Mouse (Mus musculus) hindbrain, embryonic 14.5 days (tissue): ENCODE data around the gene Sp6. TPM values are rescaled to one million over a fixed set of nuclear protein-coding genes. Genes with fewer than 3 reads are reported as not detected.

Experiments used
- ATAC-seq: fragments of 200-750 bp; cut with Nextera tagmentation; 2 replicates; pipeline ENCODE4 v1.8.0; 2017; ENCODE audit warnings: moderate number of reproducible peaks, mild to moderate bottlenecking, moderate TSS enrichment, moderate library complexity; ENCODE audit not compliant: low FRiP score
- DNase-seq: peaks from one replicate; pipeline ENCODE4 v3.0.0-alpha.2; 2015; ENCODE audit warnings: low spot score
- H3K27ac ChIP-seq: fragments of 300-500 bp; sonication (generic); 2 replicates; pipeline ENCODE4 v1.5.1; 2014; ENCODE audit warnings: mild to moderate bottlenecking, moderate library complexity
- H3K27me3 ChIP-seq: fragments of 300-500 bp; sonication (generic); 2 replicates; pipeline ENCODE4 v1.6.1; 2014; ENCODE audit warnings: mild to moderate bottlenecking, low read length, mixed read lengths; ENCODE audit not compliant: control insufficient read depth, insufficient read depth
- H3K36me3 ChIP-seq: fragments of 300-500 bp; sonication (generic); replicated peaks from 2 replicates; pipeline ENCODE4 v1.6.1; 2014; ENCODE audit not compliant: control insufficient read depth, insufficient read depth
- H3K4me1 ChIP-seq: fragments of 300-500 bp; sonication (generic); replicated peaks from 2 replicates; pipeline ENCODE4 v1.6.1; 2014; ENCODE audit warnings: antibody characterized with exemption, low read length, mixed read lengths; ENCODE audit not compliant: control insufficient read depth, insufficient read depth
- H3K4me2 ChIP-seq: fragments of 300-500 bp; sonication (generic); replicated peaks from 2 replicates; pipeline ENCODE4 v1.6.1; 2014; ENCODE audit warnings: mild to moderate bottlenecking, moderate library complexity
- H3K4me3 ChIP-seq: fragments of 300-500 bp; sonication (generic); replicated peaks from 2 replicates; pipeline ENCODE4 v1.5.1; 2014; ENCODE audit warnings: mild to moderate bottlenecking, low read length
- H3K9ac ChIP-seq: fragments of 300-500 bp; sonication (generic); 2 replicates; pipeline ENCODE4 v1.6.1; 2014
- H3K9me3 ChIP-seq: fragments of 300-500 bp; sonication (generic); 2 replicates; pipeline ENCODE4 v1.6.1; 2016; ENCODE audit warnings: low read length; ENCODE audit not compliant: control insufficient read depth
- WGBS: fragments of 180-500 bp; shearing (Covaris S2); extraction: QIAGEN DNeasy Blood & Tissue Kit; methylation state at CpG from one replicate; pipeline ENCODE4 v1.1.7; 2014; 5-methylcytosine and 5-hydroxymethylcytosine counted together
- polyA plus RNA-seq: library from polyadenylated mRNA; unstranded; fragments of >200 nt; fragmentation: Nextera tagmentation; extraction: Ambion mirVana; gene quantifications from 2 replicates; pipeline ENCODE4 v1.2.1, GENCODE M21; 2014

Gene Sp6
- polyA plus RNA-seq, 1 experiment from 2014 or later: 0.16 TPM

DNA sequence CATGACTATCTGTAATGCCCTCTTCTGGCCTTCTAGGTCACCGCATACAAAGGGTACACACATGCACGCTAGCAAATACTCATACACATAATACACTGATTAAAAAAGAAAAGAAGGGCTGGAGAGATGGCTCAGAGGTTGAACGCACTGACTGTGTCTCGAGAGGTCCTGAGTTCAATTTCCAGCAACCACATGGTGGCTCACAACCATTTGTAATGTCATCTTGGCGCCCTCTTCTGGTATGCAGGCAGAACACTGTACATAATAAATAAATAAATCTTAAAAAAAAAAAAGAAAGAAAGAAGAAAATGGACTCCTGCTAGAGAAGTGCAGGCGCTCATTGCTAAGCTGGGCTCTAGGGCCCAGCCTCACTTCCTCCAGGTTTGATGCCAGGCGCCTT, 32.7 kb downstream of the Sp6 start:
- H3K9me3 ChIP-seq: no peaks in the 10 kb centered on the region
- peaks cover 15% of the 10 kb centered on the region for H3K36me3 ChIP-seq
- ATAC-seq (no peak), DNase-seq (no peak)
- no peak overlapping the region for H3K4me3 ChIP-seq
- H3K27ac ChIP-seq: no peak overlapping the region
- no peaks in the 10 kb centered on the region for H3K27me3 ChIP-seq
- 78% methylated on average over 7 of the region's 7 CpGs for WGBS
- no peak overlapping the region for H3K9ac ChIP-seq
- no peak overlapping the region for H3K4me2 ChIP-seq
- H3K4me1 ChIP-seq: peaks cover 14% of the 10 kb centered on the region

DNA sequence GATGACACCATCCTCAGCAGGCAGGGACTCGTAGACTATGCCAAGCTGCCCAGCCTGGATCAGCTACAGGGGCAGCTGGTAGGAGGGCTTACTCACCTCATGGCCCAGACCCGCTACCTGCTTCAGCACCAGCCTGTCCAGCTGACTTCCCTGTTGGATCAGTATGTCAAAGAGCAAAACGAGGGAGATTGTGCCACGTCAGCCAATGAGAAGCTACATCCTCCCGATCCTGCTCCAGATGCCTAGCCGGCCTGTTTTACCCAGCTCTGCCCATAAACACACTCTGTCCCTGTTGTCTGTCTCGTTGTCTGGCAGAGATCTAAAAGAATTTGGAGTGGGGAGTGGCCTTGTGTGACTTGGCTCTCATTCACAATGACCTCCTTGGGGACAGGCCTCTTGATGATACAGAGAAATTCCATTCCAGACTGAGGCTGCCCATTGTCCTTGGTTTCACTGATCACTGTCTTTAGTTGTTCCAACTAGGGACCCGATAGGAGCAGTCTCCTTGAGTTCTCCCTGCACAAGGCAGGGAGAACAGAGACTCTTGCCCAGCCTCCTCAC, 35.0 kb downstream of the Sp6 start:
- Histone ChIP-seq H3K27me3 (no peaks in the 10 kb centered on the region), H3K4me1 (peaks cover 21% of the 10 kb centered on the region), H3K27ac (no peak overlapping the region), H3K4me3 (no peak overlapping the region), H3K4me2 (no peak overlapping the region), H3K9me3 (no peaks in the 10 kb centered on the region), H3K9ac (no peak overlapping the region), H3K36me3 (peaks cover 22% of the 10 kb centered on the region)
- 85% methylated on average over 8 of the region's 8 CpGs for WGBS
- no peak for DNase-seq
- no peak for ATAC-seq

DNA sequence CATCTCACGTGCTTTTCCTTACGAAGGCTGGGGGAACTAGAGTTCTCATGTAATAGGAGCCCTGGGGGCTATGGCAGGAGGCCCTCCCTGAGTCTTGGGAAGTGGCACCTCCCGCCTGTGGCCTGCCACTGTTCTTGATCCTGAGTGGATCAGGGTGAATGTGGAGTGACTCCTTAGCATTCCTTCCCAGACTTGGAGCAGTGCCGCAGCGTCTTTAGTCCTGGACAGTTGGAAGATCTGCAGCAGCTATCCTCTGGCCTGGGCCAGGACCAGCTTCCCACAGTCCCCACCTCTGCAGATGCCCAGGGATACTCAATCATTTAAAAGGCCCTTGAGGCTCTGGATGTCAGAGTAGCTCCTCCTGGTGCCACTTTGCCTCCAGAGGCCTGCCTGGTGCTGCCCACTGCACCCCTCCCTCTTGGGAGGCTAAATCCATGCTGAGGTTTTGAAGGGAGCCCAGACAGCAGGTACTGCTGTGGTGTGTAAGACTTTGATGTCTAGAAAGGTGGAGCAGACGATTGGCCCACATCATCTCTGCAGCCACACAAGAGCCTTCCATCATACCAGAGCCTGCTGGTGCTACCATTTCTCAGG, 36.4 kb downstream of the Sp6 start:
- 80% methylated on average over 6 of the region's 6 CpGs for WGBS
- Histone ChIP-seq H3K4me1 (peaks cover 21% of the 10 kb centered on the region), H3K4me2 (no peak overlapping the region), H3K36me3 (peaks cover 29% of the 10 kb centered on the region), H3K27me3 (no peaks in the 10 kb centered on the region), H3K27ac (no peak overlapping the region), H3K9ac (peak overlapping the region; percentile 85; the same call in 1 of the 2 replicates), H3K4me3 (no peak overlapping the region), H3K9me3 (no peaks in the 10 kb centered on the region)
- DNase-seq (no peak), ATAC-seq (no peak)

DNA sequence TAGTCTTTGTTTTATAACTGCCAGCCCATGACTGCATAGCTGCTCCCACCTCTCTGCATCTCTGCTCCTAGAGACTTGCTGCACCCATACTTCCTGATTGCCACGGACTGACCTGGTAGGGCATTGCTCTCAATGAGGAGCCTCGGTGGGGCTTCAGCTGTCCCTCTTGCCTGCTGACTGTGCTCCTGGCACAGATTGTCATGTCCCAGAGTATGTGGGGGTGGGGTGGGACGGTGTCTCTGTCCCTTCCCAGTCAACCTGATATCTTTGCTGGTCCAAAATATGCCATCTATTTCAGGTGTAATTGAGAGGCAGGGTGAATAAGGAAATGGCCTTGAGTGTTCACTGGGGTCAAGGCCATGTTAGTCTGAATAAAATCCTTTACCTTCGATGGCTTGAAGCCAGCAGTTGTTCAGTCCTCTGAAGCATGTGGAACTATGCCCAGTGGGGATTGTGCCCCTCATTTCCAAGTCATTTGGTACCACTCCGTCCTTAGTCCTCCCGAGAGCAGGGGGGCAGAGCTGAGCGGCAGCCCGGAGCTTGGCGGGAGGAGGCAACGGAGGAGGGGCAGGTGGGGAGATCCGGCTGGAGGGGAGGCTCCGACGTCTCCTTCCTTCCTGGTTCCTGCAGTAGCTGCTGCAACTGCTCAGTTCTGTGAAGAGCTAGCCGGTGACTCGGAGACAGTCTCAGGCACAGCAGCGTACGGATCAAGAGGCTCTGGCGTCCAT, 37.2 kb downstream of the Sp6 start, which contains the start of gene Osbpl7:
TSS of gene Osbpl7 (plus strand) at position 413 of the 728 bp plus-strand sequence.
- peaks cover 37% of the 10 kb centered on the region for H3K36me3 ChIP-seq
- H3K27ac ChIP-seq: peak within 1 kb of the TSS; percentile 63; the same call in 1 of the 2 replicates
- H3K4me3 ChIP-seq: peak within 1 kb of the TSS; percentile 70
- H3K9ac ChIP-seq: peak within 1 kb of the TSS; percentile 85
- H3K9me3 ChIP-seq: no peaks in the 10 kb centered on the region
- H3K4me1 ChIP-seq: peaks cover 21% of the 10 kb centered on the region
- DNase-seq (peak; percentile 74), ATAC-seq (peak; percentile 85)
- H3K27me3 ChIP-seq: no peaks in the 10 kb centered on the region
- peak within 1 kb of the TSS; percentile 88 for H3K4me2 ChIP-seq
- WGBS: 6% methylated on average over 18 of the region's 18 CpGs

DNA sequence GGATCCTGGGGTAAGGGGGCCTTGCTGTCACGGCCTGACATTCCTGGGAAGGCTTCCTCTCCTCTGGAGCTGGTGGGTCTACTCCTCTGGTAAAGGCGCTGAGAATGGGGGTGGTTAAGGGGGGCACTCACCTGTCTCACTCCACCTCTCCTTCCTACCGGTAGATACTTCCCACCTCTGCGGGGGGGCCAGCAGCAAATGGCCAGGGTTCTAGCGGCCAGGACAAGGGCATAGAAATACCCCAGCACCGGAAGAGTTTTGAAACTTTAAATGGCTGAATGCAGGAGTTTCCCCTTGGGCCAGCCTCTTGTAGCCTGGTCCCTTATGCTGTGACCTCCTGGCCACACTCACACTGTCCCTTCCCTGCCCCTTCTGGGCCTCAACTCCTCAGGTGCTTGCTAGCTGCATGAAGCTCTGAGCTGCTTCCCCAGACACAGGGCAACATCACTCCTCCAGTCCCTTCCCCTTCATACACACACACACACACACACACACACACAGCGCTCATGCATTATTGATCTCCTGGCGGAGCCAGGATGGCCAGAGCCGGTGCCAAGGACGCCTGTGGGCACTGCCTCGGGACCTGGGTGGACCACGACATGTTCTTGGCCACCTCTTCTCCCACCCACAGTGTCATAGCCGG, 37.9 kb downstream of the Sp6 start:
- Histone ChIP-seq H3K27me3 (no peaks in the 10 kb centered on the region), H3K9me3 (no peaks in the 10 kb centered on the region), H3K9ac (peak overlapping the region; percentile 85), H3K36me3 (peaks cover 44% of the 10 kb centered on the region), H3K4me2 (peak overlapping the region; percentile 88), H3K4me3 (peak overlapping the region; percentile 70), H3K27ac (peak overlapping the region; percentile 63; the same call in 1 of the 2 replicates), H3K4me1 (peaks cover 21% of the 10 kb centered on the region)
- WGBS: 20% methylated on average over 13 of the region's 13 CpGs
- ATAC-seq (no peak), DNase-seq (no peak)

DNA sequence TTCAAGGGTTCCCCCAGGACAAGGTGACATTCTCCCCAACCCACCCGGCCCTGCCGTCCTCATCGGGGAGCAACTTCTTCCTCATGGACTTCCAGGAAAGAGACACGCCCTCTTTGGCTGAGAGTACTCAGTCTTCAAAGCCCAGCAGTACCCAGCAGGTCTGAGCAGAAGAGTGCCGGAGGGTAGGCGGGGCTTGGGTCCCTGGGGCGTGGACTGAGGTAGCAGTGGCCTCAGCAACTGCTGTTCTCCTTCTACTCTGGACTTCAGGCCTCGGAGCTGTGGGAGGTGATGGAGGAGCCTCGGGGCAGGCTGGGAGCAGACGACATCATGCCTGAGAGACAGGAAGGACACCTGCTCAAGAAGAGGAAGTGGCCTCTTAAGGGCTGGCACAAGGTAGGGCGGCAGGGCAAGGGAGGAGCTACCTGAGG, 39.0 kb downstream of the Sp6 start:
- peaks cover 21% of the 10 kb centered on the region for H3K4me1 ChIP-seq
- no peak for ATAC-seq
- no peak overlapping the region for H3K4me3 ChIP-seq
- no peak for DNase-seq
- WGBS: 37% methylated on average over 11 of the region's 11 CpGs
- H3K9ac ChIP-seq: no peak overlapping the region
- H3K9me3 ChIP-seq: no peaks in the 10 kb centered on the region
- no peaks in the 10 kb centered on the region for H3K27me3 ChIP-seq
- peaks cover 51% of the 10 kb centered on the region for H3K36me3 ChIP-seq
- H3K4me2 ChIP-seq: 0 out of 2 replicates have a peak overlapping the region, but pooled peaks have one; percentile 88
- H3K27ac ChIP-seq: no peak overlapping the region

DNA sequence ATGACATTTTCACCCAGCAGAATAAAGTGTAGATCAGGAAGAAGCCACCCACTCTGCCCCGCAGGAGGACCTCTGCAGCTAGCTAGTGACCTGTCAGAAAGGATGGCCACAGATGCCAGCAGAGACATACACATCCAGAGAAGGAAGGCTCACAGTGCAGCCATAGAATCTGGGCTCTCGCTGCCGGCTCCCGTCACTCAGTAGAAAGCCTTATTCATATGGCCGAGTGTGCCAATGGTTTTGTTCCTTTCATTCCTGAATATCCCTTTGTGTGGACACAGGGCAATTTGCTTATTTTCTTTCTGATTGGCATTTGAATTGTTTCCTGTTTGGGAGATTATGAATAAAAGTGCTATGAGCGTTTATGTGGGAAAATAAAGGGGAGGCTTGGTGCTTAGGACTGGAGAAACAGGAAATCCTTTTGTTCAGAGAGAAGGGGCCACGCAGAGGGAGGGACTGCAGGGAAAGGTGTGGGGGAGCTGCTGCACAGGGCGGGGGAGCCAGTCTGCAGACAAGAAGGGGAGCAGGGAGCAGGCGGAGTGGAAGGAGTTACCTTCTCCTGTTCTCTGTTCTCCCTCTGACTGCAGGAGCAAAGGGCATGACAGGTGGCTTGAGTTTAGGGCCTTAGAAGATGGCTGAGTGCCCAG, 50.2 kb downstream of the Sp6 start:
- Histone ChIP-seq H3K9ac (no peak overlapping the region), H3K27me3 (no peaks in the 10 kb centered on the region), H3K36me3 (peaks cover 49% of the 10 kb centered on the region), H3K4me1 (no peaks in the 10 kb centered on the region), H3K27ac (peak overlapping the region; percentile 26; the same call in 1 of the 2 replicates), H3K4me2 (no peak overlapping the region), H3K4me3 (no peak overlapping the region), H3K9me3 (no peaks in the 10 kb centered on the region)
- DNase-seq: no peak
- no peak for ATAC-seq
- WGBS: 34% methylated on average over 9 of the region's 9 CpGs

DNA sequence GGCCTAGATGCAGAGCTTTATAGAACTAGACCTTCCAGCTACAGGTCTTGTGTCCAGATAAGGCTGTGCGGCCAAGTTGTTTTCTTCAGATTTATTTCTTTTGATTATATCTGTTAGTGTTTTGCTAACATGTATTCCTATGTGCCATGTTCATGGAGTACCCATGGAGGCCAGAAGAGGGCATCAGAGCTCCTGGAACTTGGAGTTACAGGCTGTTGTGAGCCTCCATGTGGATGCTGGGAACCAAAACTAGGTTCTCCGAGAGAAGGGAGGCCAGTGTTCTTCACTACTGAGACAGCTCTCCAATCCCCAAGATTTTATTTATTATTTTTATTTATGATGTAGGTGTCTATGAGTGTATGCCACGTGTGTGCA, 50.7 kb downstream of the Sp6 start:
- Histone ChIP-seq H3K9ac (no peak overlapping the region), H3K4me2 (no peak overlapping the region), H3K36me3 (peaks cover 49% of the 10 kb centered on the region), H3K4me3 (no peak overlapping the region), H3K27me3 (no peaks in the 10 kb centered on the region), H3K9me3 (no peaks in the 10 kb centered on the region), H3K4me1 (no peaks in the 10 kb centered on the region), H3K27ac (0 out of 2 replicates have a peak overlapping the region, but pooled peaks have one; percentile 26)
- no peak for DNase-seq
- ATAC-seq: no peak
- 88% methylated on average over 3 of the region's 3 CpGs for WGBS
